Mouse (Mus musculus) macrophage (primary cell): Measurements from ENCODE around the gene P4htm. TPM values are rescaled to one million over a fixed set of nuclear protein-coding genes. Genes with fewer than 3 reads are reported as not detected.

ENCODE experiments used
- H3K27ac ChIP-seq: fragments of 350-480 bp; formaldehyde crosslinking; 2 replicates; pipeline ENCODE4 v1.9.0; 2021
- H3K36me3 ChIP-seq: fragments of 350-480 bp; formaldehyde crosslinking; 2 replicates; pipeline ENCODE4 v1.9.0; 2021; ENCODE audit errors: inconsistent target
- H3K4me3 ChIP-seq: fragments of 350-480 bp; formaldehyde crosslinking; 2 replicates; pipeline ENCODE4 v1.9.0; 2021; ENCODE audit errors: inconsistent target
- H3K79me2 ChIP-seq: fragments of 350-480 bp; formaldehyde crosslinking; 2 replicates; pipeline ENCODE4 v1.9.0; 2021; ENCODE audit errors: inconsistent target
- WGBS: methylation state at CpG from one replicate; pipeline ENCODE4 v1.1.7; 2026; ENCODE audit warnings: inconsistent platforms; ENCODE audit not compliant: missing documents; 5-methylcytosine and 5-hydroxymethylcytosine counted together
- polyA plus RNA-seq: library from polyadenylated mRNA; stranded (reverse); fragments of 250-400 nt; gene quantifications from 3 replicates; pipeline ENCODE4 v1.2.4, GENCODE M21; 2018; ENCODE audit warnings: inconsistent platforms

P4htm gene
- polyA plus RNA-seq, 1 experiment from 2014 or later, result 0.33 TPM

DNA sequence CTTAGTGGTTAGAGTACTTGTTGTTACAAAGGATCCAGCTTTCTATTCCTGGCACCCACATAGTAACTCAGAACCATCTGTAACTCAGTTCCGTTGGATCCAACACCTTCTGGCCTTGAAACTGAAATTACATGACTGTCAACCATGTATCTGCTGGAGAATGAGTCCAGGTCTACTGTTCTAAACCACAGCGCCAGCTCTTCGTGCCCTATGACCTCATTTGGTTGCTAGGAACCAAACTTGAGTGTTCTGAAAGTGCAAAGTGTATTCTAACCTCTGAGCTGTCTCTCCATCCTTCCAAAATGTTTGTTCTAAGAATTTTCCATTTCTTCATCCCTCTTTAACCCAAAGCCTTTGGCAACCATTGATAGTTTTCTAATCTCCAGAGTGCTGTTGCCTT, 51.5 kb downstream of the P4htm start:
- peaks cover 81% of the 10 kb centered on the region for H3K36me3 ChIP-seq
- WGBS, result 98% methylated on average over 3 of the region's 3 CpGs
- no peak overlapping the region for H3K4me3 ChIP-seq

GRCm38 (mm10) chr9:108540846-108541245, 56.6 kb downstream of the P4htm start:
- Histone ChIP-seq H3K79me2 (peaks cover 59% of the 10 kb centered on the region; the same call in 1 of the 2 replicates), H3K36me3 (peaks cover 75% of the 10 kb centered on the region), H3K4me3 (no peak overlapping the region), H3K27ac (no peak overlapping the region)

More for the DNA sequence above, 51.5 kb downstream of the P4htm start:
- H3K79me2 ChIP-seq, result peaks cover 59% of the 10 kb centered on the region; the same call in 1 of the 2 replicates
- no peak overlapping the region for H3K27ac ChIP-seq

DNA sequence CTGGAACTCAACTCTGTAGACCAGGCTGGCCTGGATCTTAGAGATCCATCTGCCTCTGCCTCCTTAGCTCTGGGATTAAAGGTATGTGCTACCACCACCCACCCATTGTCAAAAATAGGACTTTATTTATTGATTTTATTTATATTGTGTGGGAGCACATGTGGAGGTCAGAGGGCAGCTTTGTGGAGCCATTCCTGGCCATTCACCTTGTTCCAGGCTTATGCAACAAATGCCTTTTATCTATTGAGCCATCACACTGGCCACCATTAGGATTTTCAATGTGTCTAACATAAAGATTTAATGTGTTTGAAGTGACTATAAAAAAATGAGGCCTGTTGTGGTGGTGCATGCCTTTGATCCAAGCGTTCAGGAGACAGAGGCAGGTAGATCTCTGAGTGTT, 66.0 kb downstream of the P4htm start:
- peaks cover 98% of the 10 kb centered on the region for H3K79me2 ChIP-seq
- WGBS, result 100% methylated on average over 1 of the region's 1 CpGs
- no peak overlapping the region for H3K27ac ChIP-seq
- no peak overlapping the region for H3K4me3 ChIP-seq
- H3K36me3 ChIP-seq, result peaks cover 81% of the 10 kb centered on the region

DNA sequence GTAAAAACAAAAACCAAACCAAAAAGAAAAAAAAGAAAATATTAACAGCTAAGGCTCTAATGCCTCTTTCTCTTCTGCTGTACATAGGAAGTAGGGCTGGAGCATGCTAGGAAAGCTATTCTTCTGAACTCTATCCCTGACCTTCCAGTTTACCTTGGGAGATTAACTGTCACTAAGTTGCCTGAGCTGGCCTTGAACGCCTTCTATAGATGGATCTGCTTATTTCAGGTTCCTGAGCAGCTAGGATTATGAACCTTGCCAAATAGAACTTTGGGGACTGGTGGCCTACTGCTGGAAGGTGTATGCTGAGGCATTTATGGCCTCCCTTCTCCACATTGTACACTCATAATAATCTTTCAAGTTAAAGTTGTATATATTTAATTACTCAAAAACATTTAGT, 66.5 kb downstream of the P4htm start:
- WGBS, result 100% methylated on average over 1 of the region's 1 CpGs
- Histone ChIP-seq H3K36me3 (peaks cover 76% of the 10 kb centered on the region), H3K4me3 (no peak overlapping the region), H3K27ac (no peak overlapping the region), H3K79me2 (peaks cover 98% of the 10 kb centered on the region)

Other genes with a start within 250 kb of the P4htm start
- gene Usp4, start 249.8 kb downstream of the P4htm start, polyA plus RNA-seq, result 60.3 to 67.5 TPM (median 67.2 TPM) in 3 replicates
- 0.33 TPM in 1 of 3 replicates, not detected in the others for gene 1700102P08Rik, start 204.9 kb downstream of the P4htm start, polyA plus RNA-seq
- not detected in 3 replicates for gene Ccdc36, start 169.2 kb downstream of the P4htm start, polyA plus RNA-seq
- gene BC048562, start 161.2 kb downstream of the P4htm start, polyA plus RNA-seq, result not detected in 3 replicates
- 15.8 to 26.5 TPM (median 19.0 TPM) in 3 replicates for gene Ccdc71, start 137.1 kb downstream of the P4htm start, polyA plus RNA-seq
- 1.5 to 1.9 TPM (median 1.6 TPM) in 3 replicates for gene Klhdc8b, start 136.1 kb downstream of the P4htm start, polyA plus RNA-seq
- 0.26 to 0.92 TPM (median 0.40 TPM) in 3 replicates for gene Lamb2, start 117.9 kb downstream of the P4htm start, polyA plus RNA-seq
- gene Usp19, start 107.1 kb downstream of the P4htm start, polyA plus RNA-seq, result 33.8 to 68.8 TPM (median 46.3 TPM) in 3 replicates
- gene Qars, start 90.0 kb downstream of the P4htm start, polyA plus RNA-seq, result 77.0 to 179 TPM (median 87.2 TPM) in 3 replicates
- 73.2 to 92.9 TPM (median 77.3 TPM) in 3 replicates for gene Qrich1, start 80.9 kb downstream of the P4htm start, polyA plus RNA-seq
- 36.0 to 103 TPM (median 41.0 TPM) in 3 replicates for gene Impdh2, start 37.4 kb downstream of the P4htm start, polyA plus RNA-seq
- gene Ndufaf3, start 30.2 kb downstream of the P4htm start, polyA plus RNA-seq, result 9.6 to 20.2 TPM (median 16.5 TPM) in 3 replicates
- gene Dalrd3, start 27.8 kb downstream of the P4htm start, polyA plus RNA-seq, result 17.5 to 30.5 TPM (median 20.5 TPM) in 3 replicates
- 3.1 to 7.5 TPM (median 7.5 TPM) in 3 replicates for gene Wdr6, start 18.9 kb downstream of the P4htm start, polyA plus RNA-seq
- gene Arih2, start 51.7 kb upstream of the P4htm start, polyA plus RNA-seq, result 22.7 to 40.8 TPM (median 29.9 TPM) in 3 replicates
- gene Slc25a20, start 64.4 kb upstream of the P4htm start, polyA plus RNA-seq, result 28.0 to 35.2 TPM (median 33.4 TPM) in 3 replicates
- gene Prkar2a, start 91.6 kb upstream of the P4htm start, polyA plus RNA-seq, result 20.7 to 69.9 TPM (median 46.8 TPM) in 3 replicates
- 21.7 to 28.6 TPM (median 24.7 TPM) in 3 replicates for gene Ip6k2, start 186.1 kb upstream of the P4htm start, polyA plus RNA-seq
- 10.6 to 19.3 TPM (median 11.4 TPM) in 3 replicates for gene Nckipsd, start 210.7 kb upstream of the P4htm start, polyA plus RNA-seq
- gene Celsr3, start 228.7 kb upstream of the P4htm start, polyA plus RNA-seq, result 0.53 to 1.2 TPM (median 0.95 TPM) in 3 replicates